Mouse (Mus musculus): ENCODE data around the gene Malrd1. TPM values are rescaled to one million over a fixed set of nuclear protein-coding genes. Genes with fewer than 3 reads are reported as not detected.

The Malrd1 gene
- polyA plus RNA-seq, 1 experiment from 2014 or later: not detected

DNA sequence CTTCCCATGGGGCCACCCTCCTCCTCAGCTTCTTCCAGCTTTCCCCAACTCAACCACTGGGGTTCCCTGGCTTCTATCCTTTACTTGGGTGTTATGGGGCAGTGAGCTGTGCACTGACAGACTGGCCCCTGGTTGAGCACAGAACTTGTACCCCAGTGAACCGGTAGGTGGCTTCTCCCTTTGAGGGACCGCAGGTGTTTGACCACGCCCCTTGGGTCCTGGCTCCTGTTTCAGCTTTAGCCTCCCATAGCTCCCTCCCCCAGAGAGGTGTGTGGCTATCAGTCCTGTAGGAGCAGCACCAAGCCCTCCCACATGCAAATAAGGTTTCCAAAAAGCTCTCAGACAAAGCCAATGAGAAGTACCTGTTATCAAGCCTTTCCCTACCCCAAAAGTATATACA, 584.4 kb downstream of the Malrd1 start:
- no peaks in the 10 kb centered on the region for H3K4me1 ChIP-seq (ENCODE audit: insufficient read depth)
- H3K9me3 ChIP-seq (ENCODE audit: low read length): no peaks in the 10 kb centered on the region
- H3K4me3 ChIP-seq (ENCODE audit: low read depth, low read length): no peak overlapping the region
- H3K36me3 ChIP-seq (replicated peaks; ENCODE audit: insufficient read depth, low read length): no peaks in the 10 kb centered on the region
- DNase-seq (no peak), ATAC-seq (no peak)
- H3K27ac ChIP-seq (ENCODE audit: low read depth): no peak overlapping the region
- TF ChIP-seq EP300 (IDR thresholded peaks at IDR 0.05; ENCODE audit: low read depth) (no peak), CTCF (IDR thresholded peaks at IDR 0.05; ENCODE audit: low read depth) (no peak)
- no peak overlapping the region for H3K4me2 ChIP-seq (ENCODE audit: low read depth, low read length)
- H3K27me3 ChIP-seq (ENCODE audit: insufficient read depth, low read length): no peaks in the 10 kb centered on the region
- 54% methylated on average over 3 of the region's 3 CpGs for WGBS (ENCODE audit: insufficient replicate concordance)
- no peak overlapping the region for H3K9ac ChIP-seq (replicated peaks)

GRCm38 (mm10) chr2:16113333-16113732, 587.1 kb downstream of the Malrd1 start:
- no peak for TF ChIP-seq CTCF (IDR thresholded peaks at IDR 0.05; ENCODE audit: low read depth)
- no peak for TF ChIP-seq EP300 (IDR thresholded peaks at IDR 0.05; ENCODE audit: low read depth)
- H3K4me1 ChIP-seq (ENCODE audit: insufficient read depth): no peaks in the 10 kb centered on the region
- ATAC-seq (no peak), DNase-seq (no peak)
- H3K4me3 ChIP-seq (ENCODE audit: low read depth, low read length): no peak overlapping the region
- no peak overlapping the region for H3K9ac ChIP-seq (replicated peaks)
- WGBS (ENCODE audit: insufficient replicate concordance): 53% methylated on average over 2 of the region's 2 CpGs
- no peaks in the 10 kb centered on the region for H3K9me3 ChIP-seq (ENCODE audit: low read length)
- no peak overlapping the region for H3K4me2 ChIP-seq (ENCODE audit: low read depth, low read length)
- no peaks in the 10 kb centered on the region for H3K36me3 ChIP-seq (replicated peaks; ENCODE audit: insufficient read depth, low read length)
- H3K27me3 ChIP-seq (ENCODE audit: insufficient read depth, low read length): no peaks in the 10 kb centered on the region
- H3K27ac ChIP-seq (ENCODE audit: low read depth): no peak overlapping the region

DNA sequence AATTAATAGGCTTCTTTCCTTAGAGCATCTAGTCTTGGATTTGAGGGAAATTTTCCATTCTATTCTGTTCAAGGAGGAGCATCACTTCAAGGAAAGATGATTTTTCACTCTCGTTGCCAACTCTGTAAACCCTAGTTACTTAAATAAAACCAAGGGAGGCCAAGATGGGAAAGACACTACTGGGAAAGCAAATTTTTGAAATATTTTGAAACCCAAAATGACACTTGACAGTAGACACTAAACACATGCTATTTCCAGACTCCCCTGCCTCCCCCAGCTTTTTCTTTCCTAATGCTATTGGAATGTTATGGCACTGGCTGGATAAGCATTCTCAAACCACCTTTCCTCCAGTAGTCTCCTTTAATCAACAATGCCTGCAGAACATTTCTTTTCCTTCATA, 621.7 kb downstream of the Malrd1 start:
- no peak overlapping the region for H3K9ac ChIP-seq (replicated peaks)
- 58% methylated on average over 1 of the region's 1 CpGs for WGBS (ENCODE audit: insufficient replicate concordance)
- no peak for ATAC-seq

DNA sequence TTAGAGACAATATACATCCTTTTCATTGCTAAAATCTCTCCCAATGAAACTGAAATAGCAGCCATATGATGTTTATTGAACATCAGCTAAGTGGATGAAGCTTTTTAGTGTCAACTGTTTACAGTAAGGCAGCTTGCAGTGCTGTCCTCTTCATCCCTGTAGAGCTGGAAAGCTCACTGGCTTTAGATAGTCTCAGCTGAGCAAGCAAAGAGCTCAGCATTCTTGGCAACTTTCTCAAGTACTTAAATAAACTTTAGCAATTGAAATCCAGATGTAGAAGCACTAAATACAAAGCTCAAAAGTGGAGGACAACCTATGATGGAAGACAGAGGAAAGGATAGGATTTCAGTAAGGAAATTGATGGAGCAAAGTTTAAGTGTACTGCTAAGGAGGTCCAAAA, 626.3 kb downstream of the Malrd1 start:
- no peaks in the 10 kb centered on the region for H3K9me3 ChIP-seq (ENCODE audit: low read length)
- ATAC-seq (no peak), DNase-seq (no peak)
- no peaks in the 10 kb centered on the region for H3K4me1 ChIP-seq (ENCODE audit: insufficient read depth)
- H3K36me3 ChIP-seq (replicated peaks; ENCODE audit: insufficient read depth, low read length): no peaks in the 10 kb centered on the region
- no peak for TF ChIP-seq CTCF (IDR thresholded peaks at IDR 0.05; ENCODE audit: low read depth)
- TF ChIP-seq EP300 (IDR thresholded peaks at IDR 0.05; ENCODE audit: low read depth): no peak
- no peak overlapping the region for H3K27ac ChIP-seq (ENCODE audit: low read depth)
- H3K4me2 ChIP-seq (ENCODE audit: low read depth, low read length): no peak overlapping the region
- no peaks in the 10 kb centered on the region for H3K27me3 ChIP-seq (ENCODE audit: insufficient read depth, low read length)
- H3K9ac ChIP-seq (replicated peaks): no peak overlapping the region
- no peak overlapping the region for H3K4me3 ChIP-seq (ENCODE audit: low read depth, low read length)

More for the DNA sequence above, 621.7 kb downstream of the Malrd1 start:
- no peaks in the 10 kb centered on the region for H3K4me1 ChIP-seq (ENCODE audit: insufficient read depth)
- no peaks in the 10 kb centered on the region for H3K27me3 ChIP-seq (ENCODE audit: insufficient read depth, low read length)
- H3K36me3 ChIP-seq (replicated peaks; ENCODE audit: insufficient read depth, low read length): no peaks in the 10 kb centered on the region
- TF ChIP-seq EP300 (IDR thresholded peaks at IDR 0.05; ENCODE audit: low read depth) (no peak), CTCF (IDR thresholded peaks at IDR 0.05; ENCODE audit: low read depth) (no peak)
- H3K9me3 ChIP-seq (ENCODE audit: low read length): no peaks in the 10 kb centered on the region
- DNase-seq: no peak
- H3K27ac ChIP-seq (ENCODE audit: low read depth): no peak overlapping the region
- no peak overlapping the region for H3K4me2 ChIP-seq (ENCODE audit: low read depth, low read length)
- H3K4me3 ChIP-seq (ENCODE audit: low read depth, low read length): no peak overlapping the region

DNA sequence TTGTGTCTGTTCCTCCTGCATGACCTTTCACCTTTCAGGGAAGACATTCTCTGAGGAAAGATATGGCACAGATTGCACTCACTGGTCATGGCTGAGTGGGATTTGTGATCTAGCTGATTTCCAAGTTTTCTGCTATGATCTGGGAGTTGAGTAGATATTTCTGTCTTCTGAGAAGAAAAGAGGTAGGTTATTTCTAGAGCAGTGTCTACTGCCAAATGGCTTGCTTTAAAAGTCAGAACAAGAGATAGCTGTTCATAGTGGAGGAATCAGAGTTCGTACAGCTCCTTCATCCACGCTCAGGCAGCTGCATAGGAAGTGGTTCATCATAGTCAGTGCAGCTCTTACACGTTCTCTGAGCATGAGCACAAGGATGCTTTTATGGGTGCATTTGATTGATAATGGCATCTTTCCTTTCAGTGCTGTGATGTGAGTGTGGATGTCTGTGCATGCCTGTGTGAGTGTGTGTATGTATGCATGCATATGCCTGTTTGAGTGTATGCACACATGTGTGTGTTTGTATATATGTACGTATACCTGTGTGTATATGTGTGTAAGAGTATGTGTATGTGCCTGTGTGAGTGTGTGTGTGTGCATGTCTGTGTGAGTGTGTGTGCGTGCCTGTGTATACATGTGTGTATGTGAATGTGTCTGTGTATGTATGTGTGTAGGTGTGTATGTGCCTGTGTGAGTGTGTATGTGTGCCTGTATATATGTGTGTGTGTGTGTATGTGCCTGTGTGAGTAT, 637.1 kb downstream of the Malrd1 start:
- no peak overlapping the region for H3K4me2 ChIP-seq (ENCODE audit: low read depth, low read length)
- DNase-seq (no peak), ATAC-seq (no peak)
- H3K27ac ChIP-seq (ENCODE audit: low read depth): no peak overlapping the region
- TF ChIP-seq EP300 (IDR thresholded peaks at IDR 0.05; ENCODE audit: low read depth) (no peak), CTCF (IDR thresholded peaks at IDR 0.05; ENCODE audit: low read depth) (no peak)
- H3K27me3 ChIP-seq (ENCODE audit: insufficient read depth, low read length): no peaks in the 10 kb centered on the region
- WGBS (ENCODE audit: insufficient replicate concordance): 71% methylated on average over 5 of the region's 5 CpGs
- H3K4me1 ChIP-seq (ENCODE audit: insufficient read depth): no peaks in the 10 kb centered on the region
- H3K36me3 ChIP-seq (replicated peaks; ENCODE audit: insufficient read depth, low read length): no peaks in the 10 kb centered on the region
- no peaks in the 10 kb centered on the region for H3K9me3 ChIP-seq (ENCODE audit: low read length)
- no peak overlapping the region for H3K4me3 ChIP-seq (ENCODE audit: low read depth, low read length)
- no peak overlapping the region for H3K9ac ChIP-seq (replicated peaks)

- no peak for ATAC-seq
- TF ChIP-seq EP300 (IDR thresholded peaks at IDR 0.05; ENCODE audit: low read depth): no peak
- no peak for TF ChIP-seq CTCF (IDR thresholded peaks at IDR 0.05; ENCODE audit: low read depth)
- H3K9me3 ChIP-seq (ENCODE audit: low read length): no peaks in the 10 kb centered on the region
Measured at GRCm38 (mm10) chr2:16168611-16169010, 642.3 kb downstream of the Malrd1 start.

More at GRCm38 (mm10) chr2:16168611-16169010, 642.3 kb downstream of the Malrd1 start:
- no peaks in the 10 kb centered on the region for H3K36me3 ChIP-seq (replicated peaks; ENCODE audit: insufficient read depth, low read length)
- no peak for DNase-seq
- no peak overlapping the region for H3K4me2 ChIP-seq (ENCODE audit: low read depth, low read length)
- 77% methylated on average over 2 of the region's 2 CpGs for WGBS (ENCODE audit: insufficient replicate concordance)
- H3K4me3 ChIP-seq (ENCODE audit: low read depth, low read length): no peak overlapping the region
- H3K27ac ChIP-seq (ENCODE audit: low read depth): no peak overlapping the region
- no peaks in the 10 kb centered on the region for H3K27me3 ChIP-seq (ENCODE audit: insufficient read depth, low read length)
- H3K9ac ChIP-seq (replicated peaks): no peak overlapping the region
- H3K4me1 ChIP-seq (ENCODE audit: insufficient read depth): no peaks in the 10 kb centered on the region

Data from liver, postnatal 0 days (tissue).